Mouse (Mus musculus) megakaryocyte-erythroid progenitor cell, adult 5-6 weeks (primary cell): Measurements from ENCODE around the gene Gm28035. TPM values are rescaled to one million over a fixed set of nuclear protein-coding genes. Genes with fewer than 3 reads are reported as not detected.

Source experiments
- ATAC-seq: replicated peaks from 2 replicates; pipeline ENCODE4 v1.8.0; 2016; ENCODE audit warnings: mild to moderate bottlenecking, inconsistent platforms; ENCODE audit not compliant: severe bottlenecking, poor library complexity, low FRiP score, low TSS enrichment
- total RNA-seq, 2 experiments: library from RNA; stranded (forward) in 1 of 2; stranded (reverse) in 1 of 2; fragments of 200-1000, 215-1000 nt in 1 of 2; fragments of >200 nt in 1 of 2; fragmentation: Nextera tagmentation in 1 of 2; gene quantifications; 2 replicates each; pipeline ENCODE4 v1.2.3; 2014 to 2017

The Gm28035 gene
- total RNA-seq, 2 experiments from 2014 or later: 0.09 to 2.2 TPM

GRCm38 (mm10) chr2:30258600-30258999 is 18.2 kb downstream of the Gm28035 start:
- no peak for ATAC-seq

- no peak for ATAC-seq
Measured at GRCm38 (mm10) chr2:30259131-30260064, 19.0 kb downstream of the Gm28035 start.

DNA sequence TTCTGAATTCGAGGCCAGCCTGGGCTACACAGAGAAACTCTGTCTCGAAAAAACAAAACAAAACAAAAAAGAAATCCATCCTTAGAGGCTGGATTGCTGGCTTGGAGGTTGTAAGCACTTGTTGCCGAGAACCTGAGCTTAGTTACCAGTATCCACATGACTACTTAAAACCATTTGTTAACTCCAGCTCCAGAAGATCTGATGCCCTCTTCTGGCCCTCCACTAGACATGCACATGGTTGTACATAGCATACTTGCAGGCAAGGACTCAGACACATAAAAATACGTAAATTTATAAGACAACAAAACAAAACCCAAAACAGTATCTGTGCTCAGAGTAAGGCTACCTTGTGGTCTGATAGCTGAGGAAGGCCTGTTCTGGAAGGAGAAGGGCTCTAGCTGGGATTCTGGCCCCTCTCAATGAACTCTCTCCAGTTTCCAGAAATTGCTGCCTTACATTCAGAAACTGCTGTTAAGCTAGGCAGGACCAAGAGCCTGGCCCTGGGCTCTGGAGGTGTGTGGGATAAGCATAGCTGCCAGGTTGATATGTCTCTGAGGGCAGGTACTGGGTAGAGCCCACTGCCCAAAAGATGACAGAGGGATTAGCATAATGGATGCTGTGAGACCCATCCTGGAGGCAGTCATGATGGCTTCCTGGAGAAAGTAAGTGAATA is 20.8 kb downstream of the Gm28035 start:
- ATAC-seq: no peak

GRCm38 (mm10) chr2:30261921-30262839 is 21.8 kb downstream of the Gm28035 start:
- ATAC-seq: no peak

- no peak for ATAC-seq
Measured at GRCm38 (mm10) chr2:30262840-30263441, 22.6 kb downstream of the Gm28035 start.

- no peak for ATAC-seq
Measured at GRCm38 (mm10) chr2:30263811-30264210, 23.4 kb downstream of the Gm28035 start.

DNA sequence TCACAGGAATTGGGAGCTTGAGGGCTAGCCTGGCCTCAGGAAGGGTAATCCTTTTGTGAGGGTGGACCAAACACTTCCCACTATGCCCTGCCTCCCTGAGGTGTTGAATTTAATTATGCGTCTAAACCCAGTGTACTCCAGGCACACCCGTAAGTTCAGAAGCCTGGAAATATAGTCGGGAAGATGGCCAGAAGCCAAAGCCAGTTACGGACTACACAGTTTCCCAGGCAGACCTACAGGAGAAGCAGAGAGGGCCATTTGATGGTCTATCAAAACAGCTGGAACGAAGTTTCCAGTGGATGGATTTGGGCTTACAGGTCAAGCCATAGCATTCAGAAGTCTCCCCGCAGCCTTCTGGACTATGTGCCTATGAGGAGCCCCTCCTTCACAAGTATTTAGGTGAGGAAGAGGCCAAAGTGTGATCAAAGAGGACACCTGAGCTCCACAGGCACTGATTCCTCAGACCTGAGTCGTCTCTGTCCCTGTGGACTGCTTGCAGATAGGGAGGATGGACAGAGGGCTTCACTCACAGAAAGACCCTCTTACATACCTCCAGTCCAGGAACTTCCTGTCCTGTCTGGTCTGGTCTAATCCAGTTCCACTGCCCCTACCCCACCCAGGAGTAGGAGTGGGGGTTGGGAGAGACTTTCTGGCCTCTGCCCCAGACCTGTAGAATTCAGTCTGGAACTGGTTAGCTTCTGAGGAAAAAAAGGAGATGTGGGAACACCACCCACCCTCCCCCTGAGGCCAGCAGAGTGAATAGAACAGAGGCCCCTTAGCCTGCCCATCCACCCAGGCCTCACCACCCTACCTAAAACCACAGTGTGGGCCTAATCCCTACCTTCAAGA is 24.5 kb downstream of the Gm28035 start:
- ATAC-seq: no peak

- ATAC-seq: no peak
Measured at GRCm38 (mm10) chr2:30265767-30266253, 25.4 kb downstream of the Gm28035 start, which contains the start of gene Phyhd1. Phyhd1 (plus strand) TSS chr2:30266203.

- ATAC-seq: peak; percentile 53; the same call in 1 of the 2 replicates
Measured at GRCm38 (mm10) chr2:30266392-30266941, 26.1 kb downstream of the Gm28035 start.

- ATAC-seq: no peak
Measured at GRCm38 (mm10) chr2:30267466-30267865, 27.1 kb downstream of the Gm28035 start.

- no peak for ATAC-seq
Measured at GRCm38 (mm10) chr2:30268371-30268770, 28.0 kb downstream of the Gm28035 start.

DNA sequence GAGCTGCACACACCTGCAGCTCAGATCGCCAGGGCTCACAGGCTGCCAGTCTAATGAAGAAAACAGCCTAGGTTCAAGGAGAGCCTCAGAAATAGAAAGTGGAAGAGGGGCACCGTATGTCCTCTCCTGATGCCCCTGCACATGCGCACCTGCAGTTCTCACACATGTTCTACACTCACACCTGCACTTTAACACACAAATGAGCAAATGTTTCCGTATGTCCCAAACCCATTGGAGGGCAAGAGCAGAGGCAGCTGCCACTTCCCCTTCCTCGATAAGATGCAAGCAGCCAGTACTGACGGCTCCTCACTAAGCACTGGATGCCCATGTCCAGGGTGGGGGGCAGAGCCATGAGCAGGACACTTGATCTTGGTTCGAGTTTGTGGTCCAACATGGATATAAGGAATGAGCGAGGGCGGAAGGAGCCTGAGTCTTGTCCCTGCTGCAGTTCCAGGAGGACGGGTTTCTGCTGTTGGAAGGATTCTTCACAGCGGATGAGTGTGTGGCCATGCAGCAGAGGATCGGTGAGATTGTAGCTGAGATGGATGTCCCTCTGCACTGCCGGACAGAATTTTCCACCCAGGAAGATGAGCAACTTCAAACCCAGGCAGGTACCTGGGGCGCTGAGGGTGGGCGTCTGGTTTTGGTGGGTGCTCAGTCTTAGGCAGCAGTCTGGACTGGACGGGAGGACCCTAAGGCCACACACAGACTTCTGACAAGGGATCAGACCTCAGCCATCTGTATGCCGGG is 29.0 kb downstream of the Gm28035 start:
- ATAC-seq: no peak

- ATAC-seq: peak; percentile 64
Measured at GRCm38 (mm10) chr2:30270134-30270533, 29.8 kb downstream of the Gm28035 start.

DNA sequence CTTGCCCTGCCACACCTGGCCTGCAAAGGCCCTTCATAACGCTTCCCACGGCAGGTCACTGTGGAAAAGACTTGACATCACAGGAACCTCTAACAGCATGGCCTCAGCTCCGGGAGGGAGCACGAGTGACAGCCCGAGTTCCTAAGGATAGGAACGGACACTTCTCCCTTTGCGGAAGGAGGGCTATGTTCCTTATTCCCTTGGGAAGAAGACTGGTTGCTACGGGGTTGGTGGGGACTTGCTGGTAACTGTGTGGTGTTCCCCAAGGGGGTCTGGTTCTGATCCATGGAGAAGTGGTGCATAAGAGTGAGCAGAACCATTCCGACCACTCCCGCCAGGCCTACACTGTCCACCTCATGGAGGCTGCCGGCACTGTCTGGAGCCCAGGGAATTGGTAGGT is 40.4 kb downstream of the Gm28035 start, which contains the start of gene Gm28038:
TSS of gene Gm28038 (plus strand) at position 301 of the 400 bp plus-strand sequence.
- ATAC-seq: no peak

DNA sequence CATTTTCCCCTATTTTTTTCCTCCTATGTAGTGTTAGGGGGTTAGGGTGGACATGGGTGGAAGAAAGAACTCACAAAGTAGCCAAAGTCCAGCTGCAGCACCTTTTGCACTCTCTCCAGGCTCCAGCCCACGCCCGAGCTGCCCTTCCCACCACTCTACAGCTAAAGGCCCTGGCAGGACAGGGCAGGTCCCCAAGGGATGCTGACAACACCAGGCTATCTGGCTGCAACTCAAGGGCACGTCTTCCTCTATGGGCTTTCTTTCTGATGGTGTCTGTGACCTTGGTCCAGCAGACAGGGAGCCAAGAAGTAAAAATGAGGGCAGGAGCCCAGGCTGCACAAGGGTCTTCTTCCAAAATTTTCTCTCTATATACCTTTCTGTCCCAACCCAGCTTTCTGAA is 41.3 kb downstream of the Gm28035 start:
- ATAC-seq: no peak

GRCm38 (mm10) chr2:30283193-30283592 is 42.8 kb downstream of the Gm28035 start:
- no peak for ATAC-seq

DNA sequence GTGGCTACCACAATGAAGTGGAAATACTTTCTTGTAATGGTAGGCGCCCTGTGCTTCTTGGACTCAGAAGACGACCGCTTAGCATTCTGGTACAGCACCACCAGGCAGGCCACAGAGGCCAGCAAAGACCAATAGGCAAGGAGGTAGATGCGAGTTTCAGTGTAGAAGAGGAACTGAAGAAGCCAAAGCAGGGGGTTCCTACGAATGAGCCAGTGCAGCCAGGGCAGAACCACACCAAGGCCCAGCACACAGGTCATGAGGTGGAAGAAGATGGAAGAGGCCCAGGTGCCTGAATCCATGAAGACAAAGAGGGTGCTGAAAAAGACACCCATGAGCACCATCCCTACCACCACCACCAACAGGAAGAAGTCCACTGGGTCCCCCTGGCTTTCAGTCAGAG is 44.6 kb downstream of the Gm28035 start:
- no peak for ATAC-seq
